Mouse (Mus musculus) frontal cortex, adult 2 months (tissue): ENCODE measurements around the gene Aldh3a1. TPM values are rescaled to one million over a fixed set of nuclear protein-coding genes. Genes with fewer than 3 reads are reported as not detected.

Experiments used
- DNase-seq, 2 experiments: peaks; one replicate each; pipeline ENCODE4 v3.0.0; 2022; ENCODE audit warnings: low spot score in 1 of 2; ENCODE audit errors: extremely low spot score in 1 of 2
- polyA plus RNA-seq: library from polyadenylated mRNA; depleted of rRNA; stranded (reverse); fragments of >200 nt; gene quantifications from 2 replicates; pipeline ENCODE4 v1.2.3, GENCODE M21; 2012

Aldh3a1 gene
- polyA plus RNA-seq, 1 experiment: 0.48 TPM

GRCm38 (mm10) chr11:61193392-61193791 lies 13.9 kb upstream of the Aldh3a1 start:
- peak; percentile 34 to 90 for DNase-seq

- no peak for DNase-seq
These were observed 10.6 kb upstream of the Aldh3a1 start for GRCm38 (mm10) chr11:61196616-61197353.

DNA sequence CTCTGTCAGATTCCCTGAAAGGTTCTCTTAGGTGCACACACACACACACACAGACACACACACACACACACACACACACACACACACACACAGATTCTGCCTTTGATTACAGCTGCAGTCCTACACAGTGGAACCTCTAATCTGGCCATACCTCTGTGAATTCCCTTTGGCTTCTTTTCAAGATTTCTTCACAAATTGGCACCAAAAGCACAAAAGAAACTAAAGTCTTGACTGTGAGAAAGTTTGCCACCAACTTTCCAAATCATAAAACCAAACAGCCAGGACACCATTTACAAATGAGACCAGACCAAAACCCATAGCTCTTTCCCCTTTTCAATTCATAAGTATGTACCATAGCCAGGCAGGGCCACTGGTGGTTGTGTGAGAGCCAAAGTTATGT lies 9.4 kb upstream of the Aldh3a1 start:
- DNase-seq: no peak

GRCm38 (mm10) chr11:61199620-61200362 lies 7.5 kb upstream of the Aldh3a1 start:
- DNase-seq: no peak

- no peak for DNase-seq
These were observed 5.2 kb upstream of the Aldh3a1 start for GRCm38 (mm10) chr11:61202186-61202585.

GRCm38 (mm10) chr11:61202810-61203209 lies 4.5 kb upstream of the Aldh3a1 start:
- DNase-seq: no peak

DNA sequence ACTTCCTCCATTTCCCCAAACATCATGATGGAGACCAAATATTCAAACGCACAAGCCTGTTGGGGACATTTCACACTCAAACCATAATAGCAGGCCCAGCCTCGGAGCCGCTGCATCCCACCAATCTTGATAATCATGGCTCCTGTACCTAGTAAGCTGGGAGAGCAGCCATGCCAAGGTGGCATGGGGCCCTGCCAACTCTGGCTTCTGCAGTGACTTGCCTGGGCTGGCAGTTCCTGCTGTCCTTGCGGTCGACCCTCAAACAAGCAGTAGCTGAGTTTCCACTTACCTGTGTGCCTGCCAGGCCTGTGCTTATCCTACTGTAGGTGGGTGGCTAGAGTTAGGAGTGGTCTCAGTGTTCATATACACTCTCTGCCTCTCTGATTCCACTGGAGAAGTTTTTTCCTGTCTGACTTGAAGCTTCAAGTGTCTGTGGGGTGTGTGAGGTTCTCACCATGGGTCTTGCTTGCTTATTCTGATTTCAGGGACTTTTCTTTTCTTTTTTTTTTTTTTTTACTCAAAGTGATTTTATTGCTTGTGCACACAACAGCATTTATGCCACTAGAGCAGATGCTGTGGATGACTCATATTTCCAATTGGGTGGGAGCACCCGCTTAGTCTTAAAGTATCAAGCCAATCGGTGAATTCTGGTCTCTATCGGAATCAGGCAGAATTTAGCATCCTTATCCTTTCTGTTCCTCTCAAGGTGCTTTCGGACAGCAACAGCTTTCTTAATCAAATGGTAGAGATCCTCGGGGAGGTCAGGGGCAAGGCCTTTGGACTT lies 2.0 kb upstream of the Aldh3a1 start:
- DNase-seq: peak in 1 of 2 experiments; percentile 59

DNA sequence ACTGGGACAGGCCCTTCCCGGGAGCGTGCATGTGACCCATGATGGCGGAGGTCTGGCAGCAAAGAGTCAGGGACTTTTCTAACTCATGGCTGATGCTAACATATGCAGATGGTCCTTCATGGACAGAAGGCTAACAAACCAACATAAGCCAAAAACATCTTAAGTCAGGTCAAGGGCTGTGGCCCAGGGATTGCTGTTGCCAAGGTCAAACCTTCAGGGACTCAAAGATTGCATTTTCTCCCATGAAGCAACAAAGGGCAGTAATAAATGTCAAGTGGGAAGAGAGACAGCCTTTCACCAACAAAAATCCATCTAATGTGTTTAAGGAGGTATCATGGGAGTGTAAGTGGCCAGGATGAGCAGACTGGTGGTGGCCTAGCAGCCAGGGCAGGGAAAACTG lies 1.2 kb upstream of the Aldh3a1 start:
- no peak for DNase-seq

DNA sequence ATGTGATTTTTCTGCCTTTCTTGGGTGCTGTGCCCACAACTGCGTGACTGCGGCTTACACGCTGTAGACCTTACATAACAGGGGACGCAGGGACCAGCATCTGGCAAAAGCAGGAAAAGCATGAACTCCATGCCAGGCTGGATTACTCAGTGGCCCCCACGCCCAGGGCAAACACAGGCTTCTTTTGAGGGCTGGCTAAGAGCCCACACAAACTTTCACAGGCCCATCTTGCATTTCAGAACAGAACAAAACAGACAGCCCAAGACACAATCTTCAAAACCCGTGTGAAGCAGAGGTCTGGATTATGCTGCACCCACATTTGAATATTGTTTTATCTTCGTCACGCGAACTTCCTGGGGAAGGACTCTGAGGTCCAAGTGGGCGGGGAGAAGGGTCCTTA lies 979 bp downstream of the Aldh3a1 start:
- DNase-seq: no peak

- no peak for DNase-seq
These were observed 4.8 kb downstream of the Aldh3a1 start for GRCm38 (mm10) chr11:61212102-61212501.

- no peak for DNase-seq
These were observed 8.6 kb downstream of the Aldh3a1 start for GRCm38 (mm10) chr11:61215936-61216335.

- DNase-seq: peak in 1 of 2 experiments; percentile 49
These were observed 13.0 kb downstream of the Aldh3a1 start for GRCm38 (mm10) chr11:61220156-61220881.

DNA sequence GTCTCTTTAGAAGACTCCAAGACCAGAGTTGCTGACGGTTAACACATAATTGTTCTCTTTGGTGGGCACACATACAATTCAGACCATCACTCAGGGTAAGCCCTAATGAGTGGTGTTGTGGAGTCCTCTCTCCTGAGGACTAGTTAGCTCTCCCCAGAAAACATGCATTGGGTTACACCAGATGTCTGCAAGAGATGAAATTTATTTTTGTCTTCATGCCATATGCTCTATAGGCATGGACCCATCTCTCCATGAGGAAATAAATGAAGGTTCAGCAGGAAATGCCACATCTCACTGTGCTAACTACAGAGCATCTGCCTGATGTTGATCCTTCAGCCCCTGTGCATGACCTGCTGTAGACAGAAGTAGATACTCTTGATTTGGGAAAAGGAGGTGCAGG lies 14.7 kb downstream of the Aldh3a1 start:
- DNase-seq: peak in 1 of 2 experiments; percentile 40

DNA sequence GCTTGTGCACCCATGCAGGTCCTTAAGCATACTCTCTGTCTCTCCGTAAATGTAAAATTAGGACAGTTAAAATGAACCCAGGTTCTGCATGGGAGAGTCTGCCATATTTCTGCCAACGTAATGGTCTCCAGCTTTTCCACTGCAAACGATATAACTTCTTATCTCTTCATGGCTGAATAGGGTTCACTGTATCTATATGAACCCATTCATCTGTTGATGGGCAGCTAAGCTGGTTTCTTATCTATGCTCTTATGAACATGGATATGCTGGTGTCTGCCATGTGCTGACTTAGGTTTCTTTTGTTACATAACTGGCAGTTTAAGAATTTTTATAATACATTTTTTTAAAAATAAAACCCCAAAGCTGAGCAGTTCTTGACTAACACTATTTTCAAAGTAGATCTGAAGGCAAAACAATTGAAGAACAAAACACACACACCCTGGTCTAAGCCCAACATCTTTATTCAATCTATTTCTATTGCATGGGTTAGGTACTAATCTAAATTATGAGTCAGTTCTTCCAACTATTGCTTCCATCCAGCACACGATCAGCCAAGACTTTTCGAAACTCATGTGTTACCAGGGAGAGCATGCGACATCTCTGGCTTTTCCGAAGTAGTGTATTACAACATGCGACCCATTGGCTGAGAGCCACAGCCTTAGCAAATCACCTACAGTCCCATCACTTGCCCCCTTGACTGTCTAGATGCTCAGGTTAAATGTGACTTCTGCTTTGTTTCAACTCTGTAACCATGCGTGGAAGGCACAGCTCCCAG lies 15.8 kb downstream of the Aldh3a1 start:
- DNase-seq: no peak

DNA sequence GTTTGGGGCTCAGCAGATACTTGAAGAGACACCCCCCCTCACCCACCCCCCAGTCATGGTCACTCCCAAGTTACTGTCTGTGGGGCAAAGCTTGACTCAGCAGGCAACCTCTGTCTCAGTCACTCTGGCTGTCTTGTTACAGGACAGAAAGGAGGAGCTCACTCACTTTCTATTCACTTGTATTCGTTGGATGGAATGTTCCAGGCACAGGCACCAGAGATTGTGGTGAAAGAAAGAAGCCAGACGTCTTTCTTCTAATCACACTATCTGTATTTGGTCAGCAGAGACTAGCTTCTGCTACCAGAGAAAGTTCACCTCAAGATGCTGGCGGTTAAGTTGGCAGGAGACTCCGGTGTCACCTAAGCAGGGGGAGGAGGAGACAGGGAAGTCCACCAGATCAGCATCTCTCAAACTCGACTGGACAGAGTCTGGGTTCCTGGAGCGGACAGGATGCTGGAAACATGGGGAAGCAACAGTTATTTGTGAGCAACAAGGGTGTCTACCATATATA lies 17.0 kb downstream of the Aldh3a1 start:
- no peak for DNase-seq

- DNase-seq: no peak
These were observed 17.6 kb downstream of the Aldh3a1 start for GRCm38 (mm10) chr11:61224907-61225306.

GRCm38 (mm10) chr11:61225511-61225910 lies 18.2 kb downstream of the Aldh3a1 start:
- no peak for DNase-seq

DNA sequence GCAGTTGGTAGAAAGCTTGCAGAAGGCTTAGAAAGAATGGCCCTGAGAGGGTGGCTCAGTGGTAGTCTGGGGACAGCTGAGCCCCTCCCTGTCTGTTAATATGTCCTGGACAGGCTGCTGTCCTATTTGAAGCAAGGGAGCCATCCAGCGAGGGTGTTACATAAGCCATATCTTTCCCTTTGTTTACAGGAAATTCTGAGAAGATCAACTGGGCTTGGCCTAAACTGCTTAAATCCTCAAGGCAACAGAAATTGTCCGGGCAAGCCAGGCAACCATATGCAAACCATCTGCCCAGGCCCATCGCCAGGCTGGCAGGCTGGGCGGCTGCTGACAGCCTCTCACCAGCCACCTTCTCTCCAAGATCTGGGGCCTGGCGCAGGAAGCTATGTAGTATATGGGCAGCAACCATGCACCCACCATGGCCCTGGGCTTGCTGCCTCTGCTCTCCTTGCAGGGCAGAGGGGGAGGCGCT lies 18.6 kb downstream of the Aldh3a1 start:
- DNase-seq: peak in 1 of 2 experiments; percentile 60

DNA sequence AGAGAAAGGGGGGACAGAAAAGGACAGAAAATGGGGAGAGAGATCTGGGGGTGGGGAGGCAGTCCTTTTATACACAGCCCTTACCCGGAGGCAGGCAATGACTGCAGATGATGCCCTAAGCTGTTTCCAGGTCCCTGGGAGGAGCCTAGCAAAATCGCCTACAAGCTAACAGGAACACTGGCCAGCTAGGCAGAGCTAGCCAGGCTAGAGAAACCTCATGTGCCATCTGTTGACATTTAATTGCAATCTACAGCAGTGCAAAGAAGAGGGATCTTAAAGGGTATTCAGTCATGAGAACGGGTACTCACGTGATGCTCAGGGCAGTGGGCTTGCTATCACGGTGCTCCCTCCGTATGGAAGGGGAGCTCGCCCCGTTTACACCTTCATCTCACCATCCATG lies 20.5 kb downstream of the Aldh3a1 start:
- no peak for DNase-seq
